Comparison of ENCODE assay signal across 23 mouse cellular contexts in genomic region chr1:153547555-153547954, GRCm38 (mm10). TPM values are rescaled to one million over a fixed set of nuclear protein-coding genes. Genes with fewer than 3 reads are reported as not detected.
"Had no signal": no experiment of that assay in that cellular context is flagged by ENCODE, and none has a peak within 500 bp of the region (broad histone marks: within the 10 kb centered on the region; RNA-seq: fewer than 3 reads in every experiment).

No protein-coding gene starts in this region.

- H3K27me3 ChIP-seq: kidney, embryonic 15.5 days; lung, embryonic 15.5 days; neural tube, embryonic 13.5 days; stomach, embryonic 15.5 days had no signal

- H3K27ac ChIP-seq: kidney, embryonic 15.5 days; limb, embryonic 10.5 days; limb, embryonic 13.5 days; liver, embryonic 12.5 days; liver, embryonic 15.5 days; lung, embryonic 15.5 days; neural tube, embryonic 13.5 days; stomach, embryonic 15.5 days had no signal

- DNase-seq: kidney, adult 2 months; kidney, postnatal 10 days; kidney, postnatal 36 days; liver; lung, adult 18-20 months; lung, postnatal 10 days; lung, postnatal 36 days; midbrain, embryonic 14.5 days; retina, postnatal 1 day; right cerebral cortex, postnatal 25 days; spleen, adult 18-20 months; thymus, postnatal 25 days had no signal

- H3K4me2 ChIP-seq: kidney, embryonic 15.5 days; limb, embryonic 13.5 days; liver, embryonic 12.5 days; liver, embryonic 15.5 days; lung, embryonic 15.5 days; midbrain, embryonic 11.5 days; neural tube, embryonic 13.5 days; stomach, embryonic 15.5 days had no signal

- H3K36me3 ChIP-seq: kidney, embryonic 15.5 days; limb, embryonic 10.5 days; limb, embryonic 13.5 days; liver, embryonic 12.5 days; liver, embryonic 15.5 days; lung, embryonic 15.5 days; neural tube, embryonic 13.5 days; stomach, embryonic 15.5 days had no signal

- H3K9me3 ChIP-seq: kidney, embryonic 15.5 days; limb, embryonic 10.5 days; limb, embryonic 13.5 days; liver, embryonic 12.5 days; liver, embryonic 15.5 days; lung, embryonic 15.5 days; neural tube, embryonic 13.5 days; stomach, embryonic 15.5 days had no signal

- ATAC-seq: liver, embryonic 12.5 days had no signal

- H3K9ac ChIP-seq: kidney, embryonic 15.5 days; limb, embryonic 13.5 days; liver, embryonic 12.5 days; liver, embryonic 15.5 days; lung, embryonic 15.5 days; neural tube, embryonic 13.5 days; stomach, embryonic 15.5 days had no signal

- H3K4me1 ChIP-seq: liver, embryonic 15.5 days had no signal

- H3K4me3 ChIP-seq: kidney, embryonic 15.5 days; limb, embryonic 10.5 days; limb, embryonic 13.5 days; liver, embryonic 12.5 days; liver, embryonic 15.5 days; lung, embryonic 15.5 days; myocyte; neural tube, embryonic 13.5 days; stomach, embryonic 15.5 days had no signal

RNA-seq across cellular contexts. Expression of gene Npl, which starts 2.3 kb away (rescaled TPM):
- total RNA-seq: neutrophil, adult 5-6 weeks had no signal
